Mouse (Mus musculus) forebrain, embryonic 16.5 days (tissue): ENCODE data around the gene Bves. TPM values are rescaled to one million over a fixed set of nuclear protein-coding genes. Genes with fewer than 3 reads are reported as not detected.

ENCODE experiments used
- ATAC-seq: fragments of 200-750 bp; cut with Nextera tagmentation; 2 replicates; pipeline ENCODE4 v1.8.0; 2017; ENCODE audit warnings: mild to moderate bottlenecking, moderate library complexity
- H3K27ac ChIP-seq: fragments of 300-500 bp; sonication (generic); 2 replicates; pipeline ENCODE4 v1.5.1; 2014; ENCODE audit warnings: low read length, control low read depth
- H3K27me3 ChIP-seq: fragments of 300-500 bp; sonication (generic); replicated peaks from 2 replicates; pipeline ENCODE4 v1.6.1; 2014; ENCODE audit warnings: low read length; ENCODE audit not compliant: control insufficient read depth, insufficient read depth
- H3K36me3 ChIP-seq: fragments of 300-500 bp; sonication (generic); 2 replicates; pipeline ENCODE4 v1.6.1; 2014; ENCODE audit not compliant: control insufficient read depth, insufficient read depth
- H3K4me1 ChIP-seq: fragments of 300-500 bp; sonication (generic); replicated peaks from 2 replicates; pipeline ENCODE4 v1.6.1; 2014; ENCODE audit warnings: low read length; ENCODE audit not compliant: control insufficient read depth, insufficient read depth
- H3K4me2 ChIP-seq: fragments of 300-500 bp; sonication (generic); 2 replicates; pipeline ENCODE4 v1.6.1; 2014; ENCODE audit warnings: mild to moderate bottlenecking, low read length, control low read depth
- H3K4me3 ChIP-seq: fragments of 300-500 bp; sonication (generic); replicated peaks from 2 replicates; pipeline ENCODE4 v1.5.1; 2014; ENCODE audit warnings: mild to moderate bottlenecking, low read length, control low read depth
- H3K9ac ChIP-seq: fragments of 300-500 bp; sonication (generic); replicated peaks from 2 replicates; pipeline ENCODE4 v1.6.1; 2014; ENCODE audit warnings: low read depth, low read length, control low read depth
- H3K9me3 ChIP-seq: fragments of 300-500 bp; sonication (generic); 2 replicates; pipeline ENCODE4 v1.6.1; 2016; ENCODE audit warnings: low read length; ENCODE audit not compliant: control insufficient read depth
- WGBS: fragments of 180-500 bp; shearing (Covaris S2); extraction: QIAGEN DNeasy Blood & Tissue Kit; methylation state at CpG from one replicate; pipeline ENCODE4 v1.1.7; 2014; 5-methylcytosine and 5-hydroxymethylcytosine counted together
- polyA plus RNA-seq: library from polyadenylated mRNA; unstranded; fragments of >200 nt; fragmentation: Nextera tagmentation; extraction: Ambion mirVana; gene quantifications from 2 replicates; pipeline ENCODE4 v1.2.1, GENCODE M21; 2015

Bves gene
- polyA plus RNA-seq, 1 experiment from 2014 or later, result 0.33 TPM

- Histone ChIP-seq H3K4me2 (no peak overlapping the region), H3K4me1 (no peaks in the 10 kb centered on the region), H3K27ac (no peak overlapping the region), H3K36me3 (no peaks in the 10 kb centered on the region), H3K4me3 (no peak overlapping the region), H3K9ac (no peak overlapping the region), H3K27me3 (no peaks in the 10 kb centered on the region), H3K9me3 (no peaks in the 10 kb centered on the region)
- ATAC-seq, result peak; percentile 81
- 42% methylated on average over 4 of the region's 4 CpGs for WGBS
These were observed 37.6 kb downstream of the Bves start for GRCm38 (mm10) chr10:45372994-45373692.

- no peak for ATAC-seq
- H3K4me2 ChIP-seq, result no peak overlapping the region
- WGBS, result 93% methylated on average over 3 of the region's 3 CpGs
- no peaks in the 10 kb centered on the region for H3K36me3 ChIP-seq
- no peaks in the 10 kb centered on the region for H3K4me1 ChIP-seq
- no peak overlapping the region for H3K4me3 ChIP-seq
- H3K9me3 ChIP-seq, result no peaks in the 10 kb centered on the region
- no peak overlapping the region for H3K9ac ChIP-seq
- no peaks in the 10 kb centered on the region for H3K27me3 ChIP-seq
- no peak overlapping the region for H3K27ac ChIP-seq
These were observed 42.7 kb downstream of the Bves start for GRCm38 (mm10) chr10:45378269-45378668.

GRCm38 (mm10) chr10:45381937-45382636 lies 46.5 kb downstream of the Bves start:
- no peaks in the 10 kb centered on the region for H3K4me1 ChIP-seq
- H3K27me3 ChIP-seq, result no peaks in the 10 kb centered on the region
- H3K4me2 ChIP-seq, result no peak overlapping the region
- H3K9me3 ChIP-seq, result no peaks in the 10 kb centered on the region
- no peak overlapping the region for H3K4me3 ChIP-seq
- peak; percentile 64 for ATAC-seq
- no peak overlapping the region for H3K9ac ChIP-seq
- no peak overlapping the region for H3K27ac ChIP-seq
- H3K36me3 ChIP-seq, result no peaks in the 10 kb centered on the region

- Histone ChIP-seq H3K9ac (no peak overlapping the region), H3K36me3 (no peaks in the 10 kb centered on the region), H3K27ac (no peak overlapping the region), H3K9me3 (no peaks in the 10 kb centered on the region), H3K4me3 (no peak overlapping the region), H3K4me2 (no peak overlapping the region), H3K4me1 (no peaks in the 10 kb centered on the region), H3K27me3 (no peaks in the 10 kb centered on the region)
- 51% methylated on average over 3 of the region's 3 CpGs for WGBS
- ATAC-seq, result no peak; the same call in 1 of the 2 replicates
These were observed 47.0 kb downstream of the Bves start for GRCm38 (mm10) chr10:45382637-45382958.

- H3K9ac ChIP-seq, result no peak overlapping the region
- no peaks in the 10 kb centered on the region for H3K27me3 ChIP-seq
- no peaks in the 10 kb centered on the region for H3K9me3 ChIP-seq
- no peak overlapping the region for H3K4me2 ChIP-seq
- no peak for ATAC-seq
- no peak overlapping the region for H3K27ac ChIP-seq
- no peaks in the 10 kb centered on the region for H3K36me3 ChIP-seq
- no peaks in the 10 kb centered on the region for H3K4me1 ChIP-seq
- WGBS, result 85% methylated on average over 1 of the region's 1 CpGs
- no peak overlapping the region for H3K4me3 ChIP-seq
These were observed 62.6 kb downstream of the Bves start for GRCm38 (mm10) chr10:45398211-45398610.

- Histone ChIP-seq H3K27me3 (no peaks in the 10 kb centered on the region), H3K9ac (no peak overlapping the region), H3K4me2 (no peak overlapping the region), H3K4me1 (no peaks in the 10 kb centered on the region), H3K9me3 (no peaks in the 10 kb centered on the region), H3K27ac (no peak overlapping the region), H3K4me3 (no peak overlapping the region), H3K36me3 (no peaks in the 10 kb centered on the region)
- no peak for ATAC-seq
- whole genome bisulfite sequencing, result 87% methylated on average over 7 of the region's 7 CpGs
These were observed 64.2 kb downstream of the Bves start for GRCm38 (mm10) chr10:45399702-45400243.

- Histone ChIP-seq H3K4me1 (peaks cover 3% of the 10 kb centered on the region), H3K4me2 (0 out of 2 replicates have a peak overlapping the region, but pooled peaks have one; percentile 13)
- ATAC-seq, result peak; percentile 85
These were observed 75.2 kb downstream of the Bves start for GRCm38 (mm10) chr10:45410624-45411341.

GRCm38 (mm10) chr10:45411741-45412140 lies 76.2 kb downstream of the Bves start:
- no peak for ATAC-seq
- Histone ChIP-seq H3K36me3 (no peaks in the 10 kb centered on the region), H3K4me2 (no peak overlapping the region), H3K27ac (no peak overlapping the region), H3K27me3 (no peaks in the 10 kb centered on the region), H3K9ac (no peak overlapping the region), H3K4me1 (peaks cover 3% of the 10 kb centered on the region), H3K9me3 (no peaks in the 10 kb centered on the region), H3K4me3 (no peak overlapping the region)
- WGBS, result 22% methylated on average over 2 of the region's 2 CpGs

More at GRCm38 (mm10) chr10:45410624-45411341, 75.2 kb downstream of the Bves start:
- Histone ChIP-seq H3K4me3 (no peak overlapping the region), H3K9me3 (no peaks in the 10 kb centered on the region), H3K27me3 (no peaks in the 10 kb centered on the region), H3K9ac (no peak overlapping the region), H3K36me3 (no peaks in the 10 kb centered on the region), H3K27ac (no peak overlapping the region)
- WGBS, result 7% methylated on average over 10 of the region's 10 CpGs

GRCm38 (mm10) chr10:45412144-45412543 lies 76.6 kb downstream of the Bves start:
- Histone ChIP-seq H3K36me3 (no peaks in the 10 kb centered on the region), H3K27me3 (no peaks in the 10 kb centered on the region), H3K27ac (no peak overlapping the region), H3K4me3 (no peak overlapping the region), H3K4me1 (peaks cover 3% of the 10 kb centered on the region), H3K9ac (no peak overlapping the region), H3K4me2 (no peak overlapping the region), H3K9me3 (no peaks in the 10 kb centered on the region)
- ATAC-seq, result no peak
- WGBS, result 35% methylated on average over 5 of the region's 5 CpGs
